Mouse (Mus musculus) c-Kit-positive CD71-negative TER-119-negative erythroid progenitor cells, embryonic 14.5 days (primary cell): ENCODE data around the gene Nphp4.

ENCODE experiments used
- DNase-seq: peaks from one replicate; pipeline ENCODE4 v3.0.0-alpha.2; 2013; ENCODE audit warnings: low read depth

Nphp4 gene

DNA sequence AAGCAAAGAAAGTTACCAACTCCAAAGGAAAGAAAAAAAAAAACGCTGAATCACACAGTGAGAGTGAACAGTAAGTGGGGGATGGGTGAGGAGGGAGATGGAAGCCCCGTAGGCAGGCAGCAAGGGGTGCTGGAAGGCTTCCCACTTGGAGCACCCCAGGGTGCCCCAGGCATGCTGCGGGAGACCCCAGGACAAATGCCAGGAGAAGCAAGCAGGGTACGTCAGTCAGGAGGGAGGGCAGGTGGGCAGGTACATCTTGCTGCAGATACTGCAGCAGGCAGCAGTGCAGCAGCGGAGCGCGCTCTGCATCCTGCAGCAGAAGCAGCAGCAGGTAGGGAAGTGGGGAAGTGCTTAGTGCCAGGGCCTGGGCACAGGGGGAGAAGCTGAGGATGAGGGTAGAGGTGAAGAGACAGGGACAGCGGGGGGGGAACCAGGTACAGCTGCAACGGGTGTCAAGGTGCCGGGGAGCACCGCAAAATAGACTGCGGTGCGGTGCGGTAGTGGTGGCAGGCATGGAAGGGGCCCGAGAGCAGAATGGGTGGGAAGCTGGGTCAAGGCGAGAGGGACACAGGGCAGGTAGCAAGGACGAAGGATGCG lies at the start of gene Nphp4:
Nphp4 (plus strand) TSS at position 280 of the 597 bp plus-strand sequence.
- DNase-seq, result no peak

DNA sequence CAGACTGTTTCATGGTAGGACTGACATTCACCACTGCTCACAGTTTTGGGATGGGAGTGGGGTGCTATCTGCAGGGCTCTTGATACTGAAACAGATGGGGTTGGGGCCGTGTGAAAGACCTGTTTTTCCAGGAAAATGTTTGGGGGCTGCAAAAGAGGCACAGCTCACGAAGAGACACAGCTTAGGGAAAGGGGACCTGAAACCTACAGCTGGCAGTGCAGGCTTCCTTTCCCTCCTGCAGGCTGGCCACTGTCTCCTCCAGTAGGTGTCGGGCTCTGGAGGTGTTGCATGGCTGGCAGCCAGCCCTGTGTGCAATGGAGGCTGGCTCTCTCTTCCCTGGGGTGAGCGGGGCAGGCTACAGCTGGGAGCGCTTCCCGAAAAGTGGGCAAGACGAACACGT lies 48.2 kb upstream of the Nphp4 start:
- DNase-seq, result no peak

- no peak for DNase-seq
Measured at GRCm38 (mm10) chr4:152432308-152432707, 44.2 kb upstream of the Nphp4 start.

- DNase-seq, result peak; percentile 70
Measured at GRCm38 (mm10) chr4:152434836-152435235, 41.7 kb upstream of the Nphp4 start.

DNA sequence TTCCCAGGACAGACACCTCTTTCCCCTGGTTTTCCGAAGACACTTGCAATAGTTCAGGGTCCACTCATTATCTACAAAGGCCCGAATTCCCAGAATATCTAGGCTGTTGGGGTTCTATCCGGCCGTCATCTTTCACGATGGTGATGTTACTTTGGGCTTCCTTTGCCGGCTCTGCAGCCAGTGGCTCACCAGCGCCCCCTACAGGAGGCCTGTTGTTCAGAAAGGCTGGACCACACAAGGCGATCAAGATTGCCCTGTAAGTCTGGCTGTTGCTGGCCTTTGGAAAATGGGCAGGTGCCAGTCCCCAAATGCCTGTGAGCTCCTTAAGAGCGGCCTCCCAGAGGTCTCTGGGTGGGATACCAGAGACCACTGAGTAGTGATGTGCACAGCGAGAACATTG lies 41.3 kb upstream of the Nphp4 start:
- DNase-seq, result peak; percentile 36

GRCm38 (mm10) chr4:152440882-152441281 lies 35.6 kb upstream of the Nphp4 start:
- DNase-seq, result no peak

GRCm38 (mm10) chr4:152441536-152441935 lies 35.0 kb upstream of the Nphp4 start:
- DNase-seq, result no peak

DNA sequence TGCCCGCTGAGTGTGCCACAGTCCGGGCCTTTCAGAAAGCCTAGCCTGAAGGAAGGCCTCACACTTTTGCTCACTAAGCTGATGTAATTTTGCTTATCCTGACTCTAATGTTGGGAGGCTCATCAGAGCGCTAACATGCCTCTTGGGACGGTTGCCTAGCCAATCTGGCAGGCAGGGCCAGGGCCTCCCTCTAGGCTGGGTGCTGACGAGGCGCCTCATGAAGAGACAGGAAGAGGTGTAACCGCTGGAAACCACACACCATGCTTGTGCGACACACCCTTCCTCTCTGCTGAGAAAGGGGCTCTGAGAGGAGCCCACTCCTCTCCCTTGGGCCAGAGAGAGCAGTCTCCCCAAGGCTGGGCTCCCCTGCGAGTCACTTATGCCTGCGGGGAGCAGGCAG lies 30.3 kb upstream of the Nphp4 start:
- peak; percentile 44 for DNase-seq

- DNase-seq, result no peak
Measured at GRCm38 (mm10) chr4:152447731-152448665, 28.5 kb upstream of the Nphp4 start.

DNA sequence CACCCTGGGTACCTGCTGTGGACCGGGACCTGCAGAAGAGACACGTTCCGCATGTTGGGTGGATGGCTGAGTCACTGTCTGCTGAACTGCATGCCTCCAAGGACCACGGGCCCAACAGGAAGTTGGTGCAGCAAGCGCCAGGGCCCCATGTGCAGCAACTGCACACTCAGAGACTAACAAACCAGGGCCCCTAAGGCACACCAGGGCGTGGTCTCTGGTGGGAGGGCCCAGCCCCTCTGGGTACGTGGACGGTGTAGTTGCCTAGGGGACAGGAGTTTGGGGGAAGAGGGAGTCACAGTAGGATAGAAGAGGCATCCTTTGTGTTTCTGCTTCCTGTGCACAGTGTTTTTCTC lies 27.9 kb upstream of the Nphp4 start:
- DNase-seq, result peak; percentile 76

DNA sequence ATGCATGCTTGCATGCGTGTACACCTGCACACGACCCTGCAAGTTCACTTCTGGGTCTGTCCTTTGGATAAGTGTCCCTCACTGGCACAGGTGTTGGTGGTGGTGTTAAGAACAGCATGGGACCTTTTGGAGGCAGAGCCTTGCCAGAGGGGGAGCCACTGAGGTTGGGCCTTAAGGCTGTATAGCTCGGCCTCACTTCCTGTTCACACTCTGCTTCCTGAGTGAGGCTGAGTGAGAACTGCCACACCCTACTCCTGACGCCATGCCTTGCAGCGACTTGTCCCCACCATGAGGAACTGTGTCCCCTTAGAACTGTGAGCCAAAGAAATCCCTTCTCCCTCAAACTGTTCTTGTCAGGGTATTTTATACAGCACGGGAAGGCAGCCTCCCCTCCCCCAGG lies 25.1 kb upstream of the Nphp4 start:
- no peak for DNase-seq

DNA sequence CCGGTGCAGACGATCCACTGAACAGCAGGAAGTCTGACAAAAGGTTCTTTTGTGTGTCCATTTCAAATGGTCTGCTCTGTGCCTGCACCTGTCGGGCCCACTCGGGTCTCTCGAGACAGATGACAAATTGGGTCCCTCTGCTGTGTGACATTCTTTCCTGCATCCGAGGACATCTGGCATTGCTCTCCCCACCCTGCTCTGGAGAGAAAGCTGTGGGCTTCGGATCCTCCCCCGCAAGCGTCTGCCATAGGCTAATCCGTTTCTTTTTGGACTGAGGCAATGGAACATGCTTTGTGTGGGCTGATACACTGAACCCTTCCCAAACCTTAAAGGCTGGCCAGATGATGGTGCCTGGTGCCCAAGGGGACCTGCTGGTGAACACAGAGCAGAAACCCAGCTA lies 23.4 kb upstream of the Nphp4 start:
- no peak for DNase-seq

DNA sequence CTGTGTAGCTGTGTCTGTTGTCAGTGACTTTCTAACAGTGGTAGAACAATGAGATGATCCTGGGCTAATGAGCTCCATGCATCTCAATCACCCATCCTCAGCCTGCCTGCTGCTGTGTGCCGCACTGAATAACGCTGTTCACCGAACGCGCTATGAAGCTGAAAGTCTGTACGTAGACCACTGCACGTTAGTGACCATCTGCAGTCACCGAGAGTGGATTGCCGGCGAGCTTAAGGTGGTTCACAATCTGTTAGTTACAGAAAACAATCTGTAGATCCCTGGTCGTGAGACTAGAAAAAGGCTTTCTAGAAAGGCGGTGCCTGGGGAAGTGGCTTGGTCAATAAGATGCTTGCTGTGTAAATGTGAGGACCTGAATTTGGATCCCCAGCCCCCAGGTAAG lies 22.4 kb upstream of the Nphp4 start:
- DNase-seq, result no peak

DNA sequence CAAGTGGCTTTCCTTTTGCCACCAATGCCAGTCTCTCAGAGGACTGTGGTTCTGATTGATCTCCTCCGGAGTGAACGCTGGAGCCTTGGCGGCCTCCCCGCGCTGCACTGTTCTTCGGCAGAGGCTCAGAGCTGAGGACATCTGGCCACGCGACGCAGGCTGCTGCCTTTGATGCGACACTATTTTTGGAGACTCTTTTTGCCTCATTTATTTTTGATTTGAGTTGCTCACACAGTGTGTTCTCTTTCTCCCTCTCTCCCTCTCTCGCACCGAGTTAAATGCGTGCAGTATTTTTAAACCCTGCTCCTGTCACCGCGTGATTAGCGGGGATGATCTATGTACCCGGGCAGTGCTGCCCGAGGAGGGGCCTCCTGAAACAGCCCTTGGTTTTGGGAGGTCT lies 19.9 kb upstream of the Nphp4 start:
- DNase-seq, result no peak

- no peak for DNase-seq
Measured at GRCm38 (mm10) chr4:152457673-152458072, 18.8 kb upstream of the Nphp4 start.

- no peak for DNase-seq
Measured at GRCm38 (mm10) chr4:152462516-152462915, 14.0 kb upstream of the Nphp4 start.

DNA sequence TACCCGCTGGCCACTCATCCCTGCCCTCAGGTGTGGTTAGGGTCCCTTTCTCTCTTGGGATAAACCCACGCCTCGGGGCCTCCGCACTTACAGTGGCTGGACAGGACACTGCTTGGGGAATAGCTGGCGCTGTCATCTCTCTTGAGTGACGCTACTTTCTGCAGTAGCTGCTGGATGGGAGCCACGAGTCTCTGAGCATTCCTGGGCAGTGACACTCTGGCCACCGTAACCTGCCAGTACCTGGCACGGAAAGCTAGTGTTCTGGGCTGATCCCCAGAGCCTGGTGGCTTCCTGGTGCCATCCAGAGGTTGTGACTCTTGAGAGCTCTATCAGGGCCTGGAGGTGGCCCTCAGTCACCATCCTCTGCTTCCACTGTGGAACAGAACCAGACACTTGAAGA lies 13.4 kb upstream of the Nphp4 start:
- DNase-seq, result no peak

- no peak for DNase-seq
Measured at GRCm38 (mm10) chr4:152465116-152465515, 11.4 kb upstream of the Nphp4 start.

DNA sequence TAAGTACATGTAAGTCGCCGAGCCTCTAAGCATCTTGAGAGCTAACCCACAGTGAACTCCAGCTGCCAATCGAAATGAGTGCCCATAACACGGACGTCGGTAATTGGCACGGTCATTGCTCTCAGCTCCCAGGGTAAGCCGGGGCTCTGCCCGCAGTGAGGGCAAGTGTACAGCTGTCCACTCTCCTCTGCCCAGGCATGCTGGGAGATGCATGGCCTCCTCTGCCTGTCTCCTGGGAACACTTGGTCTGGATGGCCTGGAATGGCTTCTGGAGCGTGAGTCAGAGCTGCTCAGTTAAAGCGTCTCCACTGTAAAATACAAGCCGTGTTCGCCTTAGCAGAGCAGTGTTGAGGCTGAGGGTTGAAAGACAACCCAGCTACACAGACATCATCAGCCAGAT lies 9.9 kb upstream of the Nphp4 start:
- DNase-seq, result no peak

GRCm38 (mm10) chr4:152467951-152468350 lies 8.6 kb upstream of the Nphp4 start:
- DNase-seq, result no peak

DNA sequence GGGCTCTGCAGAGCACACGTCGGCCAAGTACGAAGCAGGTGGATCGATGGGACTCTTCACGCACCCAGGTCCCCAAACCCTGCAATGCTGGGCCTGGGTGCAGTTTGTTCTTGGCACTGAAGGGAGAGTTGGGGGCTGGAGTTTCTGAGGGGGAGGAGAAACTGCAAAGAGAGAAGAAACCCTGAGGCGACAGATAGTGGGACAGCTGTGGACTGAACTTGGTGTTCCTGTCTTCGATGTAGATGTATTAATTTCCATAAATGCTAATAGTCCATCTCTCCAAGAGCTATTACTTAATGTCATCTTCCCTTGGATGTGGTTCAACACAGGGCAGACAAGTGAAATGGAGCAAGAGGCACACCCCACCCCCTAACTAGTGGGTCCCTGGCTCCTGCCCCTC lies 565 bp upstream of the Nphp4 start:
- no peak for DNase-seq

DNA sequence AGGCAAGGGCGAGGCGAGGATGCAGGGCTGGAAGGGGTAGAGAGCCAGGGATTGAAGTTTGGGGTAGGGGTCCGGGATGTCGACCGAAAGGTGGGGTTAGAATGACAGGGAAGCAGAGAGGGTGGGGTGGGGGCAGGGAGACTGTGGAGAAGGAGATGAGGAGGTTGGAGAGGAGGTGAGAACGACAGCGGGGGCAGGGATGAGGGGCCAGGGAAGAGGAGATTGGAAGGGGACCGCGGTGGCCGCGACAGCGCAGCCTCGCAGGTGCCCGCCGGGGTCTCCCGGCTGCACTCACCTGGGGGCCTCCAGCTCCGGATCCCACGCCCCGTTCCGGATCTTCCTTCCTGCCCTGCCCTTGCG lies 580 bp downstream of the Nphp4 start:
- DNase-seq, result no peak

DNA sequence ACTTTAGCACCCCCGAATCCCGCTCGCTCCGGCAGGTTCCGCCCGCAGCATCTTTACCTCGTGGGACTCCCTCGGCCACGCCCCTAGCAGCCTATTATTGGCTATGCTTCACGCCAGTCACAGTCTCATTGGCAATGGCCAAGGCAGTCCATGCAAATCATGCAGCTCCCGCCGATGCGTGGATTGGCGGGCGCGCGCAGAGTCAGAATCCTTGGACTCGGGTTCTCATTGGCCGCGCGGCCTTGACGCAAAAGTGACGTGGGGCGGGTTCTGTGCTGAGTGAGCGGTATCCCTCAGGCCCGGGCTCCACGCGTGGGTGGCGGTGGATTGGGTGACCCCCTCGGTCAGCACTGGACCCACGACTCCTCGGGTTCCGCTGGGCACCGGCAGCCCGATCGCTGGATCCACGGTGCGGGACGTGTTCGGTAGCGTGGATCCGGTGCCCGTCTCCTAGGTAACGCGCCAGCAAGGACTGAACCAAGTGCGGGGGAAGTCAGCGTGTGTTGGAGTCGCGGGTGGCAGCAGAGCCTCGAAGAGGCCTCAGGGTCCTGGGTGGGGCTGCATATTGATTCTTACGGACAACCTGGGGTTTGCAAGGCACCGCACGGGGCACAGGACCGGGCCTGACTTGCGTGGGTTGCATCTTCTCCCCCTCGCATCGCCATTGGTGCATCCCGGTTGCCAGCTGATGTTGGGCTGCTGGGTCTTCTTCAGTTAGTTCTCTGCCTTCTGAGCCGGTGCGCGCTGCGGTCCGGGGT lies 1.1 kb downstream of the Nphp4 start, which contains the start of gene Kcnab2:
Kcnab2 (minus strand) TSS at position 406 of the 758 bp plus-strand sequence.
- peak; percentile 93 for DNase-seq
